Mouse (Mus musculus): ENCODE data around the gene Apol6. TPM values are rescaled to one million over a fixed set of nuclear protein-coding genes. Genes with fewer than 3 reads are reported as not detected.

Gene Apol6
- polyA plus RNA-seq, 1 experiment from 2014 or later = 0.06 TPM

- H3K4me1 ChIP-seq (ENCODE audit: control insufficient read depth, insufficient read depth, low read length) = peaks cover 29% of the 10 kb centered on the region
- peak overlapping the region; percentile 100 for H3K27ac ChIP-seq (ENCODE audit: low read length)
- no peaks in the 10 kb centered on the region for H3K27me3 ChIP-seq (ENCODE audit: control insufficient read depth, insufficient read depth, low read length)
- H3K9ac ChIP-seq (ENCODE audit: low read length) = peak overlapping the region; percentile 65
- peak overlapping the region; percentile 30 for H3K4me2 ChIP-seq (ENCODE audit: low read depth, low read length)
- no peaks in the 10 kb centered on the region for H3K36me3 ChIP-seq (ENCODE audit: control insufficient read depth, insufficient read depth, low read length)
- H3K9me3 ChIP-seq (replicated peaks; ENCODE audit: control insufficient read depth, low read length) = no peaks in the 10 kb centered on the region
- peak; percentile 87 for ATAC-seq (ENCODE audit: insufficient read depth, low FRiP score)
- H3K4me3 ChIP-seq (replicated peaks; ENCODE audit: low read length) = no peak overlapping the region
- WGBS = 9% methylated on average over 11 of the region's 11 CpGs
Observed at GRCm38 (mm10) chr15:77037278-77038161, 7.0 kb upstream of the Apol6 start.

GRCm38 (mm10) chr15:77039211-77039700 is 5.3 kb upstream of the Apol6 start:
- no peak overlapping the region for H3K4me3 ChIP-seq (replicated peaks; ENCODE audit: low read length)
- H3K27me3 ChIP-seq (ENCODE audit: control insufficient read depth, insufficient read depth, low read length) = no peaks in the 10 kb centered on the region
- H3K36me3 ChIP-seq (ENCODE audit: control insufficient read depth, insufficient read depth, low read length) = no peaks in the 10 kb centered on the region
- H3K9ac ChIP-seq (ENCODE audit: low read length) = no peak overlapping the region
- no peak for ATAC-seq (ENCODE audit: insufficient read depth, low FRiP score)
- H3K9me3 ChIP-seq (replicated peaks; ENCODE audit: control insufficient read depth, low read length) = no peaks in the 10 kb centered on the region
- H3K4me1 ChIP-seq (ENCODE audit: control insufficient read depth, insufficient read depth, low read length) = peaks cover 29% of the 10 kb centered on the region
- 77% methylated on average over 8 of the region's 9 CpGs for WGBS
- no peak overlapping the region for H3K27ac ChIP-seq (ENCODE audit: low read length)
- H3K4me2 ChIP-seq (ENCODE audit: low read depth, low read length) = no peak overlapping the region

- peaks cover 26% of the 10 kb centered on the region for H3K4me1 ChIP-seq (ENCODE audit: control insufficient read depth, insufficient read depth, low read length)
- H3K4me2 ChIP-seq (ENCODE audit: low read depth, low read length) = no peak overlapping the region
- H3K27me3 ChIP-seq (ENCODE audit: control insufficient read depth, insufficient read depth, low read length) = no peaks in the 10 kb centered on the region
- H3K9ac ChIP-seq (ENCODE audit: low read length) = no peak overlapping the region
- no peaks in the 10 kb centered on the region for H3K36me3 ChIP-seq (ENCODE audit: control insufficient read depth, insufficient read depth, low read length)
- H3K27ac ChIP-seq (ENCODE audit: low read length) = no peak overlapping the region
- no peak for ATAC-seq (ENCODE audit: insufficient read depth, low FRiP score)
- 74% methylated on average over 3 of the region's 3 CpGs for WGBS
- no peak overlapping the region for H3K4me3 ChIP-seq (replicated peaks; ENCODE audit: low read length)
- no peaks in the 10 kb centered on the region for H3K9me3 ChIP-seq (replicated peaks; ENCODE audit: control insufficient read depth, low read length)
Observed at GRCm38 (mm10) chr15:77040784-77041183, 3.7 kb upstream of the Apol6 start.

GRCm38 (mm10) chr15:77045609-77046008 is 1.1 kb downstream of the Apol6 start:
- Histone ChIP-seq H3K27ac (ENCODE audit: low read length) (no peak overlapping the region), H3K36me3 (ENCODE audit: control insufficient read depth, insufficient read depth, low read length) (no peaks in the 10 kb centered on the region), H3K4me3 (replicated peaks; ENCODE audit: low read length) (no peak overlapping the region), H3K27me3 (ENCODE audit: control insufficient read depth, insufficient read depth, low read length) (no peaks in the 10 kb centered on the region), H3K9me3 (replicated peaks; ENCODE audit: control insufficient read depth, low read length) (no peaks in the 10 kb centered on the region), H3K4me1 (ENCODE audit: control insufficient read depth, insufficient read depth, low read length) (peaks cover 5% of the 10 kb centered on the region; the same call in 1 of the 2 replicates), H3K9ac (ENCODE audit: low read length) (no peak overlapping the region), H3K4me2 (ENCODE audit: low read depth, low read length) (no peak overlapping the region)
- ATAC-seq (ENCODE audit: insufficient read depth, low FRiP score) = no peak
- 44% methylated on average over 10 of the region's 10 CpGs for WGBS

GRCm38 (mm10) chr15:77050570-77050969 is 6.0 kb downstream of the Apol6 start, which contains the start of gene Mb:
Mb (minus strand) TSS chr15:77050670.
- no peak within 1 kb of the TSS for H3K4me2 ChIP-seq (ENCODE audit: low read depth, low read length)
- peaks cover under 1% of the 10 kb centered on the region; the same call in 1 of the 2 replicates for H3K4me1 ChIP-seq (ENCODE audit: control insufficient read depth, insufficient read depth, low read length)
- no peak within 1 kb of the TSS for H3K9ac ChIP-seq (ENCODE audit: low read length)
- 91% methylated on average over 10 of the region's 10 CpGs for WGBS
- no peaks in the 10 kb centered on the region for H3K36me3 ChIP-seq (ENCODE audit: control insufficient read depth, insufficient read depth, low read length)
- H3K27ac ChIP-seq (ENCODE audit: low read length) = no peak within 1 kb of the TSS
- H3K9me3 ChIP-seq (replicated peaks; ENCODE audit: control insufficient read depth, low read length) = no peaks in the 10 kb centered on the region
- no peaks in the 10 kb centered on the region for H3K27me3 ChIP-seq (ENCODE audit: control insufficient read depth, insufficient read depth, low read length)
- no peak within 1 kb of the TSS for H3K4me3 ChIP-seq (replicated peaks; ENCODE audit: low read length)
- ATAC-seq (ENCODE audit: insufficient read depth, low FRiP score) = no peak

DNA sequence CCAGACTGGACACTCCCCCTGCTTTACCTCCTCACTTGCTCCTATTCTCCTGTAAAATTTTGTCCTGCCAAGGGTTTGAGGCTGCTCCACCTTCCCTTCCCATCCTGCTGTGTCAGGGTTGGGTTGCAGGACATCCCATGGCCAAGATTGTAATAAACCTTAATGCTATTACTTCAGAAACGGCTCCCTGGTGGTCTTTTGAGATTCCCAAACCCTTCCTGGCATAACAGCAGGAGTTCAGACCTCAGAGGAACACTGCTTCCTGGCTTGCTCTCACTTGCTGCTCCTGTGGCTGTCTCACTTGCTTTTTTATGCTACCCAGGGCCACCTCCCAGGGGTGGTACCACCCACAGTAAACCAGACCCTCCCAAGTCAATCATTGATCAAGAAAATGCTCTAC is 7.6 kb downstream of the Apol6 start:
- Histone ChIP-seq H3K36me3 (ENCODE audit: control insufficient read depth, insufficient read depth, low read length) (no peaks in the 10 kb centered on the region), H3K4me2 (ENCODE audit: low read depth, low read length) (no peak overlapping the region), H3K27me3 (ENCODE audit: control insufficient read depth, insufficient read depth, low read length) (no peaks in the 10 kb centered on the region), H3K4me1 (ENCODE audit: control insufficient read depth, insufficient read depth, low read length) (peaks cover 3% of the 10 kb centered on the region), H3K9me3 (replicated peaks; ENCODE audit: control insufficient read depth, low read length) (no peaks in the 10 kb centered on the region), H3K4me3 (replicated peaks; ENCODE audit: low read length) (no peak overlapping the region), H3K27ac (ENCODE audit: low read length) (no peak overlapping the region), H3K9ac (ENCODE audit: low read length) (no peak overlapping the region)
- WGBS = 57% methylated on average over 1 of the region's 1 CpGs
- no peak for ATAC-seq (ENCODE audit: insufficient read depth, low FRiP score)

GRCm38 (mm10) chr15:77053021-77053420 is 8.5 kb downstream of the Apol6 start:
- Histone ChIP-seq H3K27ac (ENCODE audit: low read length) (no peak overlapping the region), H3K36me3 (ENCODE audit: control insufficient read depth, insufficient read depth, low read length) (no peaks in the 10 kb centered on the region), H3K4me3 (replicated peaks; ENCODE audit: low read length) (no peak overlapping the region), H3K4me2 (ENCODE audit: low read depth, low read length) (no peak overlapping the region), H3K9ac (ENCODE audit: low read length) (no peak overlapping the region), H3K27me3 (ENCODE audit: control insufficient read depth, insufficient read depth, low read length) (no peaks in the 10 kb centered on the region), H3K4me1 (ENCODE audit: control insufficient read depth, insufficient read depth, low read length) (peaks cover 3% of the 10 kb centered on the region), H3K9me3 (replicated peaks; ENCODE audit: control insufficient read depth, low read length) (no peaks in the 10 kb centered on the region)
- 80% methylated on average over 1 of the region's 1 CpGs for WGBS
- ATAC-seq (ENCODE audit: insufficient read depth, low FRiP score) = no peak

- Histone ChIP-seq H3K4me3 (replicated peaks; ENCODE audit: low read length) (no peak overlapping the region), H3K27ac (ENCODE audit: low read length) (peak overlapping the region; percentile 17; the same call in 1 of the 2 replicates), H3K9ac (ENCODE audit: low read length) (no peak overlapping the region), H3K4me1 (ENCODE audit: control insufficient read depth, insufficient read depth, low read length) (peaks cover 3% of the 10 kb centered on the region), H3K4me2 (ENCODE audit: low read depth, low read length) (no peak overlapping the region), H3K27me3 (ENCODE audit: control insufficient read depth, insufficient read depth, low read length) (no peaks in the 10 kb centered on the region), H3K36me3 (ENCODE audit: control insufficient read depth, insufficient read depth, low read length) (peaks cover 3% of the 10 kb centered on the region; the same call in 1 of the 2 replicates), H3K9me3 (replicated peaks; ENCODE audit: control insufficient read depth, low read length) (no peaks in the 10 kb centered on the region)
- 67% methylated on average over 5 of the region's 5 CpGs for WGBS
- ATAC-seq (ENCODE audit: insufficient read depth, low FRiP score) = no peak
Observed at GRCm38 (mm10) chr15:77054611-77055175, 10.2 kb downstream of the Apol6 start.

Measured in stomach, embryonic 16.5 days (tissue).